Mouse (Mus musculus) T-helper 17 cell (primary cell): ENCODE measurements around the gene Hus1.

Experiments used
- in situ Hi-C, 2 experiments: fragments of 300-600 bp; cut with MboI, MseI; formaldehyde crosslinking; loops; 1 replicate in 1 of 2; 2 replicates in 1 of 2; pipeline ENCODE4 v1.15.1; 2025; ENCODE audit warnings: high pct_unique_total_duplicates in 2 of 2

Gene Hus1

GRCm38 (mm10) chr11:8983237-8983861, 27.6 kb downstream of the Hus1 start:
- in situ Hi-C loops, result no loop called here

DNA sequence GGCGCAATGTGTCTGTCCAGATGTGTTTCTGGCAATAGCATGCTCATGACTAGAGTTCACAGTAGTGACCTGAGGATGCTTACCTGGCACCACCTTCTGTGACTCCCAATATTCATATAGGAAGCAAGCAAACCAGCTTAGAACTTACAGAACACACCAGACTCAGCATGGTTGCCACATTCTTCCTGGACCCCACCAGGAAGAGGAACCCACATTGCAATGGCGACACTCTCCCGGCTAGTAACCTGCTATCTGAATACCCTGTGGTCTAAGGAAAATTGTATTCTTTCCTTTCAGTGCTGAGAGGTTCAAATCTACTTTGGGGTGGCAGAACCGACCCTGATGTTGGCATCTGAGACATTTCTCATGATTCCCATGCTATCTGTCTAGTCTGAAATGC, 32.8 kb downstream of the Hus1 start:
- in situ Hi-C loops, result no loop called here

GRCm38 (mm10) chr11:8973166-8973565, 37.8 kb downstream of the Hus1 start, which contains the start of gene Pkd1l1:
TSS of gene Pkd1l1 (minus strand) at chr11:8973266.
- in situ Hi-C loops, result loop anchor here in 1 of 2 experiments (25.0 kb wide), 1 partner anchor 436 kb away; no protein-coding TSS in a partner anchor

DNA sequence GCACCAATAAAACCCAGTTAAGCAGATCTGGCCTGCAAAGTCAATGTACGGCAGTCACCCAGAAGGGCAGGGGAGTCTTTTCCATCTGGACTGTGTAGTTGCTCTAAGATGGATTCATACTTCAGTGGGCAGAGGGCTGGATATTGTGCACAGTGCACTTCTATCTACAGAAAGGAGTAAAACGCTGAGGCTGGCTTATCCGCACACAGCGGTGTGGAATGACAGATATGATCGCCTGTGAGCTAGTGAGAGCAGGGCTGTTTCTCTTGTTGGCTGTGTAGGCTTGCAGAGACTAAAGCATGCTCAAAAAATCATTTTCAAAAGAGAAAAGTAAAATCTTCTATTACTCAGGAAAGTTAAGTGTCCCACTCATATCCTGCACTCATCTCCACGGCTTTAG, 38.9 kb downstream of the Hus1 start:
- in situ Hi-C loops, result loop anchor here in 1 of 2 experiments (25.0 kb wide), 1 partner anchor 435 kb away; no protein-coding TSS in a partner anchor

DNA sequence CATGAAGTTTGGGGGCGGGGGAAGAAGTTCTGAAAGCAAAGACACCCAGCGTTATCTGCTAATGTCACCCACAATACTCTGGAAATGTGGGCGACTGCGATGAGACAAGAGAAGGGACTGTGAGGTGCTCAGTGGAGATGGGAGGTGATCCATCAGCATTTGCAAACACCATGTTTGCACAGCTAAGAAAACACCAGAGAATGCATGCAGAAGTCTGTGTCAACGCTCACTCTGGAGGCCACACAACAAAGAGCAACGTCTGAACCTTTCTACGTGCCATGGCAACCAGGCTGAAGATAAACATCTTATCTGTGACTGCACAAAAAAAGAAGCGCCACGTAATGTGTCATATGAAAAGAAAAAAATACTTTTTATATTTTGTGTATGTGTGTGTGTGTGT, 40.5 kb downstream of the Hus1 start:
- in situ Hi-C loops, result loop anchor here in 1 of 2 experiments (25.0 kb wide), 1 partner anchor 433 kb away; no protein-coding TSS in a partner anchor

- in situ Hi-C loops, result loop anchor here in 1 of 2 experiments (25.0 kb wide), 1 partner anchor 431 kb away; no protein-coding TSS in a partner anchor
These were observed 42.9 kb downstream of the Hus1 start for GRCm38 (mm10) chr11:8968094-8968493.

DNA sequence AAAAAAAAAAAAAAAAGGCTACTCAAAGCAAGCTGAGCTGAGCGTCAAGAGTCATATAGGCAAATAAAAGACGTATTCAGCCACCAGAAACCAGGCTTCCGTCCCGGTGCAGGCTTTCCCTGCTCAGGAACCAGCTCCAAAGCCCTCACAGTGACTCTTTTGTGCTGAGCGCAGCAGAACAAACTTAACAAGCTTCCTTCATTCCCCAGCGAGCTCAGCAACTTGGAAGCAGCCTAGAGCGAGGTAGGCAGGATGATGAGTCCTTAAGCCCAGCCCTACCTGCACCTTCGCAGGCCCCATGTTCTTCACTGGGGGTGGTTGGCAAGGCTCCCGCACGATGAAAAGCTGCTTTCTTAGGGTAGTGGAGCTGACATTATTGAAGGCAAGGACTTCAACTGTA, 52.4 kb downstream of the Hus1 start:
- in situ Hi-C loops, result loop anchor here (10.0 to 25.0 kb wide), 2 partner anchors 421 to 424 kb away; no protein-coding TSS in a partner anchor

DNA sequence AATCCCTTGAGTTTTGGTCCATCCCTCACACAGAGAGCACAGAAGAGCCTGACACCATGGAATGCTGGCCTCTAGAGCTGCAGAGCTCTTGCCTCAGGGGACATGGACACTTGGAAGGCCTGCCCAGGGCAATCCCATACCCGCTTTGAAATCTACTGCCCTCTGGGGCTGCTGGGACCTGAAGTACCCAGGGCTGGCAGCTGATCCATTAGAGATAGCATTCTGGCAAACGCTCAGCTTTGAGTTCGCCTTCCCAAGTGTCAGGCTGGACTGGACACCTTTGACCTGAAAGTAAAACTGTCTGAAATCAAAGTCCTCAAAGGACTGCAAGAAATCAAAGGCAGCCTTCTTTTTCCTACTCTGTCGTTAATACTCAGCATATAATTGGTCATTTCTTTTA, 52.9 kb downstream of the Hus1 start:
- in situ Hi-C loops, result loop anchor here (10.0 to 25.0 kb wide), 2 partner anchors 421 to 423 kb away; no protein-coding TSS in a partner anchor

- in situ Hi-C loops, result loop anchor here (10.0 to 25.0 kb wide), 2 partner anchors 420 to 422 kb away; no protein-coding TSS in a partner anchor
These were observed 54.0 kb downstream of the Hus1 start for GRCm38 (mm10) chr11:8957023-8957422.

DNA sequence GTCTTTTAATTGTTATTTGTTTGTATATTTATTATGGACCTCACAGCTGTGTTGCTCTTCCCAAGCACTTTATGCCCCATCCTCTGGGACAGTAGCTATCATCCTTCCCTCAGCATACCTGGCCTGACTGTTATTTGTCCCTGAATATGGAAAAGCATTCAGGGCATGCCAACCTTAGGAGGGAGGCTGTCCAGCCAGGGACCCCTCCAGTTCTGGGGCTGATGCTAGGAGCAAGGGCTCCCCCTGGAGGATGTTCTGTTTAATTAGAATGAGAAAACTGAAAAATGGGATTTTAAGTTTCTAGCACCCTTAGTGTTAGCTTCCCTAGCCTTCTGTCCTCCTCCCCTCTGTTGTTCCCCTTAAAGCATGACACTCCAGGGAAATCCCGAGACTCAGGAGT, 55.3 kb downstream of the Hus1 start:
- in situ Hi-C loops, result loop anchor here (10.0 to 25.0 kb wide), 2 partner anchors 418 to 421 kb away; no protein-coding TSS in a partner anchor

- in situ Hi-C loops, result loop anchor here (5.0 to 25.0 kb wide), 3 partner anchors 53 to 415 kb away; no protein-coding TSS in a partner anchor
These were observed 61.1 kb downstream of the Hus1 start for GRCm38 (mm10) chr11:8949765-8950430.

DNA sequence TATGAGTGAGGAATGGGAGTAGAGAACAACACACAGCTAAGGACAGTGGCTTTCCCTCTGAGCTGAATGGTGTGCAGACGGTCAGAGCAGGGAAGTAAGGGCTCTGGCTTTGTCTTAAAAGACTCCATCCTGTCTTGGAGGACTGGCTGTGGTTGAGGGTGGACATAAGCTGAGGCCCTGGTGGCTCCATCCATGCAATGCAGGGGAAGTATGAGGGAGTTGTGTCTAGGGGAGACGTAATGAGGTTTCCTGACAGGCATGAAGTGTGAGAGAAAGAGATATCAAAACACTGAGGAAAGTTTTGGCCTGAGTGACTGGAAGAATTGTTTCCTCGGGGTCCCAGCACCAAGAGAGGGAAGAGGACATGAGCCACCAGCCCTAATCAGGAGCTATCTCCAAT, 62.1 kb downstream of the Hus1 start:
- in situ Hi-C loops, result loop anchor here in 1 of 2 experiments (5.0 kb wide), 1 partner anchor 52 kb away; no protein-coding TSS in a partner anchor

- in situ Hi-C loops, result no loop called here
These were observed 66.9 kb downstream of the Hus1 start for GRCm38 (mm10) chr11:8944114-8944513.
